Mouse (Mus musculus): ENCODE measurements at regions not wholly inside any gene's neighbourhood (a gene's known extent, or its start where the extent isn't known, plus 50 kb on each side); places are given as distances from the start of the nearest gene placed in this dataset.

DNA sequence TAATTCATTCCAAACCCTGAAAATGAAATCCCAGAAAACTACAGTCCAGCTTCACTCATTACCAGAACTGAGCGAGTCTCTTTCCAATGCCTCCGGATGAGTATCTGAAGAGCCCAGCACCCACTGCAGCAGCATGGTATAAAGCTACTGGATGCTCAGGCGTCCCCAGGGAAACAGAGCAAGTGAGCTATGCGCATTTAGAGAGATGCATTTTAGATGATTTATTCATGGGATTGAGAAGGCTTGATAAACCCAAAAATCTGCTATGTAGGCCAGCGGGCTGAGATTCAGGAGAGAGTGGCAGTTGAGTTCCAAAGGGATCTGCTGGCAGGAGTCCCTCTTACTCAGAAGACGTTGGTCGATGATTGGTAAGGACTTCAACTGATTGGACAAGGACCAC lies 93.4 kb upstream of the Shb start:
- TF ChIP-seq POLR2AphosphoS2 (IDR thresholded peaks at IDR 0.05; ENCODE audit: low read length) = no peak
- TF ChIP-seq POLR2A (IDR thresholded peaks at IDR 0.05; ENCODE audit: control insufficient read depth in 1 of 2, insufficient read depth in 1 of 2, low read depth in 1 of 2, low read length in 2 of 2, poor library complexity in 1 of 2) = no peak
- no peak for TF ChIP-seq ZMIZ1 (IDR thresholded peaks at IDR 0.05; ENCODE audit: low read depth, low read length)
- no peak for TF ChIP-seq POLR2AphosphoS5 (IDR thresholded peaks at IDR 0.05; ENCODE audit: borderline replicate concordance, low read depth, low read length)
